Mouse (Mus musculus): ENCODE measurements around the gene Aox3. TPM values are rescaled to one million over a fixed set of nuclear protein-coding genes. Genes with fewer than 3 reads are reported as not detected.

Aox3 gene
- polyA plus RNA-seq, 1 experiment from 2014 or later, result not detected

- no peak for ATAC-seq
- Histone ChIP-seq H3K27ac (no peak overlapping the region), H3K9me3 (replicated peaks) (no peaks in the 10 kb centered on the region), H3K9ac (no peak overlapping the region), H3K4me1 (0 out of 2 replicates have a peak, but pooled peaks cover 4% of the 10 kb centered on the region), H3K27me3 (no peaks in the 10 kb centered on the region), H3K36me3 (ENCODE audit: poor library complexity, severe bottlenecking) (no peaks in the 10 kb centered on the region), H3K4me3 (no peak overlapping the region), H3K4me2 (no peak overlapping the region)
- 76% methylated on average over 3 of the region's 4 CpGs for WGBS
Observed at GRCm38 (mm10) chr1:58111315-58111714, 1.6 kb upstream of the Aox3 start.

- H3K9ac ChIP-seq, result no peak overlapping the region
- no peak overlapping the region for H3K4me3 ChIP-seq
- no peak overlapping the region for H3K4me2 ChIP-seq
- no peak overlapping the region for H3K27ac ChIP-seq
- H3K36me3 ChIP-seq (ENCODE audit: poor library complexity, severe bottlenecking), result no peaks in the 10 kb centered on the region
- H3K4me1 ChIP-seq, result 0 out of 2 replicates have a peak, but pooled peaks cover 4% of the 10 kb centered on the region
- H3K9me3 ChIP-seq (replicated peaks), result no peaks in the 10 kb centered on the region
- no peak for ATAC-seq
- no peaks in the 10 kb centered on the region for H3K27me3 ChIP-seq
Observed at GRCm38 (mm10) chr1:58113441-58113840, 511 bp downstream of the Aox3 start.

GRCm38 (mm10) chr1:58114021-58114560 is 1.2 kb downstream of the Aox3 start:
- no peak for ATAC-seq
- no peak overlapping the region for H3K4me3 ChIP-seq
- H3K9me3 ChIP-seq (replicated peaks), result no peaks in the 10 kb centered on the region
- no peaks in the 10 kb centered on the region for H3K36me3 ChIP-seq (ENCODE audit: poor library complexity, severe bottlenecking)
- no peak overlapping the region for H3K27ac ChIP-seq
- 76% methylated on average over 6 of the region's 6 CpGs for WGBS
- H3K4me2 ChIP-seq, result no peak overlapping the region
- H3K27me3 ChIP-seq, result no peaks in the 10 kb centered on the region
- H3K9ac ChIP-seq, result no peak overlapping the region
- H3K4me1 ChIP-seq, result 0 out of 2 replicates have a peak, but pooled peaks cover 4% of the 10 kb centered on the region

GRCm38 (mm10) chr1:58114666-58115375 is 1.9 kb downstream of the Aox3 start:
- Histone ChIP-seq H3K9me3 (replicated peaks) (no peaks in the 10 kb centered on the region), H3K27ac (no peak overlapping the region; the same call in 1 of the 2 replicates), H3K4me3 (no peak overlapping the region), H3K4me1 (0 out of 2 replicates have a peak, but pooled peaks cover 4% of the 10 kb centered on the region), H3K36me3 (ENCODE audit: poor library complexity, severe bottlenecking) (no peaks in the 10 kb centered on the region), H3K27me3 (no peaks in the 10 kb centered on the region), H3K4me2 (no peak overlapping the region), H3K9ac (no peak overlapping the region)
- 83% methylated on average over 12 of the region's 12 CpGs for WGBS
- ATAC-seq, result no peak

GRCm38 (mm10) chr1:58118231-58118630 is 5.3 kb downstream of the Aox3 start:
- H3K9me3 ChIP-seq (replicated peaks), result no peaks in the 10 kb centered on the region
- 85% methylated on average over 3 of the region's 3 CpGs for WGBS
- H3K27me3 ChIP-seq, result no peaks in the 10 kb centered on the region
- no peak for ATAC-seq
- no peak overlapping the region for H3K9ac ChIP-seq
- no peaks in the 10 kb centered on the region for H3K36me3 ChIP-seq (ENCODE audit: poor library complexity, severe bottlenecking)
- H3K4me1 ChIP-seq, result no peaks in the 10 kb centered on the region
- no peak overlapping the region for H3K4me2 ChIP-seq
- no peak overlapping the region for H3K27ac ChIP-seq
- H3K4me3 ChIP-seq, result no peak overlapping the region

GRCm38 (mm10) chr1:58124901-58125300 is 12.0 kb downstream of the Aox3 start:
- Histone ChIP-seq H3K27me3 (no peaks in the 10 kb centered on the region), H3K9ac (no peak overlapping the region), H3K4me3 (no peak overlapping the region), H3K9me3 (replicated peaks) (no peaks in the 10 kb centered on the region), H3K27ac (no peak overlapping the region), H3K4me1 (no peaks in the 10 kb centered on the region), H3K36me3 (ENCODE audit: poor library complexity, severe bottlenecking) (no peaks in the 10 kb centered on the region), H3K4me2 (no peak overlapping the region)
- ATAC-seq, result no peak
- WGBS, result 93% methylated on average over 8 of the region's 8 CpGs

GRCm38 (mm10) chr1:58137891-58138290 is 25.0 kb downstream of the Aox3 start:
- H3K36me3 ChIP-seq (ENCODE audit: poor library complexity, severe bottlenecking), result no peaks in the 10 kb centered on the region
- H3K4me1 ChIP-seq, result peaks cover 10% of the 10 kb centered on the region; the same call in 1 of the 2 replicates
- no peak for ATAC-seq
- 0 out of 2 replicates have a peak, but pooled peaks cover 7% of the 10 kb centered on the region for H3K9me3 ChIP-seq (replicated peaks)
- no peaks in the 10 kb centered on the region for H3K27me3 ChIP-seq
- no peak overlapping the region for H3K4me3 ChIP-seq
- H3K27ac ChIP-seq, result no peak overlapping the region
- no peak overlapping the region for H3K4me2 ChIP-seq
- H3K9ac ChIP-seq, result no peak overlapping the region

GRCm38 (mm10) chr1:58138986-58139385 is 26.1 kb downstream of the Aox3 start:
- ATAC-seq, result no peak
- Histone ChIP-seq H3K4me3 (no peak overlapping the region), H3K27ac (no peak overlapping the region), H3K27me3 (no peaks in the 10 kb centered on the region), H3K9ac (no peak overlapping the region), H3K9me3 (replicated peaks) (0 out of 2 replicates have a peak, but pooled peaks cover 7% of the 10 kb centered on the region), H3K4me1 (peaks cover 10% of the 10 kb centered on the region; the same call in 1 of the 2 replicates), H3K4me2 (no peak overlapping the region), H3K36me3 (ENCODE audit: poor library complexity, severe bottlenecking) (no peaks in the 10 kb centered on the region)
- 90% methylated on average over 9 of the region's 9 CpGs for WGBS

- WGBS, result 88% methylated on average over 5 of the region's 5 CpGs
Observed at GRCm38 (mm10) chr1:58140607-58141006, 27.7 kb downstream of the Aox3 start.

GRCm38 (mm10) chr1:58144384-58145069 is 31.6 kb downstream of the Aox3 start:
- H3K36me3 ChIP-seq (ENCODE audit: poor library complexity, severe bottlenecking), result no peaks in the 10 kb centered on the region
- ATAC-seq, result no peak
- H3K4me3 ChIP-seq, result no peak overlapping the region
- no peaks in the 10 kb centered on the region for H3K27me3 ChIP-seq
- no peak overlapping the region for H3K9ac ChIP-seq
- H3K4me1 ChIP-seq, result no peaks in the 10 kb centered on the region
- 0 out of 2 replicates have a peak, but pooled peaks cover 5% of the 10 kb centered on the region for H3K9me3 ChIP-seq (replicated peaks)
- H3K4me2 ChIP-seq, result no peak overlapping the region
- H3K27ac ChIP-seq, result no peak overlapping the region
- 84% methylated on average over 10 of the region's 10 CpGs for WGBS

More at GRCm38 (mm10) chr1:58140607-58141006, 27.7 kb downstream of the Aox3 start:
- H3K27ac ChIP-seq, result no peak overlapping the region
- 0 out of 2 replicates have a peak, but pooled peaks cover 7% of the 10 kb centered on the region for H3K9me3 ChIP-seq (replicated peaks)
- no peaks in the 10 kb centered on the region for H3K27me3 ChIP-seq
- no peak overlapping the region for H3K9ac ChIP-seq
- H3K4me2 ChIP-seq, result no peak overlapping the region
- no peaks in the 10 kb centered on the region for H3K36me3 ChIP-seq (ENCODE audit: poor library complexity, severe bottlenecking)
- peaks cover 7% of the 10 kb centered on the region; the same call in 1 of the 2 replicates for H3K4me1 ChIP-seq
- no peak for ATAC-seq
- no peak overlapping the region for H3K4me3 ChIP-seq

- Histone ChIP-seq H3K9me3 (replicated peaks) (no peaks in the 10 kb centered on the region), H3K4me1 (no peaks in the 10 kb centered on the region), H3K9ac (no peak overlapping the region), H3K36me3 (ENCODE audit: poor library complexity, severe bottlenecking) (no peaks in the 10 kb centered on the region), H3K4me2 (no peak overlapping the region), H3K27ac (no peak overlapping the region), H3K27me3 (no peaks in the 10 kb centered on the region), H3K4me3 (no peak overlapping the region)
- 93% methylated on average over 10 of the region's 10 CpGs for WGBS
- ATAC-seq, result no peak
Observed at GRCm38 (mm10) chr1:58146026-58146425, 33.1 kb downstream of the Aox3 start.

GRCm38 (mm10) chr1:58147776-58148175 is 34.8 kb downstream of the Aox3 start:
- Histone ChIP-seq H3K9me3 (replicated peaks) (no peaks in the 10 kb centered on the region), H3K4me2 (no peak overlapping the region), H3K9ac (no peak overlapping the region), H3K36me3 (ENCODE audit: poor library complexity, severe bottlenecking) (no peaks in the 10 kb centered on the region), H3K4me3 (no peak overlapping the region), H3K27ac (no peak overlapping the region), H3K27me3 (no peaks in the 10 kb centered on the region), H3K4me1 (no peaks in the 10 kb centered on the region)
- no peak for ATAC-seq
- 81% methylated on average over 6 of the region's 6 CpGs for WGBS
